Mouse (Mus musculus) megakaryocyte, embryonic 14.5 days (primary cell): Measurements from ENCODE around the gene Fbxl18. TPM values are rescaled to one million over a fixed set of nuclear protein-coding genes. Genes with fewer than 3 reads are reported as not detected.
"Not testable (repeated sequence)": the region's sequence is repeated elsewhere in the genome, so short reads cannot be mapped to it uniquely, and the experiment has no call there.

Experiments used
- H3K27me3 ChIP-seq: replicated peaks from 2 replicates; pipeline ENCODE3; 2012; ENCODE audit warnings: inconsistent platforms
- H3K36me3 ChIP-seq: replicated peaks from 2 replicates; pipeline ENCODE3; 2012; ENCODE audit warnings: low read length, inconsistent platforms, mixed read lengths
- H3K4me1 ChIP-seq: 2 replicates; pipeline ENCODE4 v1.6.1; 2012; ENCODE audit warnings: inconsistent platforms
- H3K4me3 ChIP-seq: replicated peaks from 2 replicates; pipeline ENCODE3; 2012; ENCODE audit warnings: moderate library complexity, mild to moderate bottlenecking, inconsistent platforms
- H3K9me3 ChIP-seq: 2 replicates; pipeline ENCODE4 v1.6.1; 2012; ENCODE audit warnings: inconsistent platforms
- FLI1 ChIP-seq: IDR thresholded peaks from 2 replicates; pipeline ENCODE4 v1.6.1; 2012; ENCODE audit warnings: low read length, inconsistent platforms, mixed read lengths
- GATA1 ChIP-seq: IDR thresholded peaks from 3 replicates; pipeline ENCODE4 v1.6.1; 2012; ENCODE audit warnings: mixed read lengths, low read length, inconsistent platforms, borderline replicate concordance
- polyA plus RNA-seq: library from polyadenylated mRNA; stranded (reverse); fragments of >175 nt; gene quantifications from 2 replicates; pipeline ENCODE4 v1.2.3, GENCODE M21; 2012; ENCODE audit warnings: low replicate concordance; ENCODE audit not compliant: insufficient read depth

The Fbxl18 gene
- polyA plus RNA-seq, 1 experiment: 4.9 TPM

- Histone ChIP-seq H3K9me3 (peaks cover 9% of the 10 kb centered on the region), H3K27me3 (peaks cover 26% of the 10 kb centered on the region), H3K36me3 (no peaks in the 10 kb centered on the region), H3K4me3 (no peak overlapping the region), H3K4me1 (peaks cover 10% of the 10 kb centered on the region)
- TF ChIP-seq FLI1 (no peak), GATA1 (no peak)
Measured at GRCm38 (mm10) chr5:142850476-142850875, 44.7 kb downstream of the Fbxl18 start.

- Histone ChIP-seq H3K4me3 (no peak overlapping the region), H3K9me3 (no peaks in the 10 kb centered on the region)
- no peak for TF ChIP-seq FLI1
- no peak for TF ChIP-seq GATA1
Measured at GRCm38 (mm10) chr5:142848911-142849310, 46.3 kb downstream of the Fbxl18 start.

GRCm38 (mm10) chr5:142848149-142848548 lies 47.1 kb downstream of the Fbxl18 start:
- Histone ChIP-seq H3K4me1 (no peaks in the 10 kb centered on the region), H3K36me3 (no peaks in the 10 kb centered on the region), H3K9me3 (no peaks in the 10 kb centered on the region), H3K4me3 (no peak overlapping the region), H3K27me3 (peaks cover 29% of the 10 kb centered on the region)
- TF ChIP-seq FLI1: no peak
- no peak for TF ChIP-seq GATA1

More at GRCm38 (mm10) chr5:142848911-142849310, 46.3 kb downstream of the Fbxl18 start:
- Histone ChIP-seq H3K4me1 (peaks cover 4% of the 10 kb centered on the region; the same call in 1 of the 2 replicates), H3K36me3 (no peaks in the 10 kb centered on the region), H3K27me3 (peaks cover 26% of the 10 kb centered on the region)

- Histone ChIP-seq H3K9me3 (no peaks in the 10 kb centered on the region), H3K36me3 (no peaks in the 10 kb centered on the region), H3K4me3 (no peak overlapping the region), H3K4me1 (no peaks in the 10 kb centered on the region), H3K27me3 (peaks cover 38% of the 10 kb centered on the region)
- TF ChIP-seq GATA1 (no peak), FLI1 (no peak)
Measured at GRCm38 (mm10) chr5:142844467-142844866, 50.8 kb downstream of the Fbxl18 start.

GRCm38 (mm10) chr5:142842137-142842642 lies 53.0 kb downstream of the Fbxl18 start:
- Histone ChIP-seq H3K4me1 (no peaks in the 10 kb centered on the region), H3K27me3 (peaks cover 39% of the 10 kb centered on the region), H3K36me3 (no peaks in the 10 kb centered on the region), H3K4me3 (no peak overlapping the region), H3K9me3 (no peaks in the 10 kb centered on the region)
- TF ChIP-seq GATA1: no peak
- no peak for TF ChIP-seq FLI1

- Histone ChIP-seq H3K4me3 (no peak overlapping the region), H3K4me1 (no peaks in the 10 kb centered on the region), H3K36me3 (no peaks in the 10 kb centered on the region), H3K9me3 (no peaks in the 10 kb centered on the region), H3K27me3 (peaks cover 37% of the 10 kb centered on the region)
- TF ChIP-seq FLI1: no peak
- no peak for TF ChIP-seq GATA1
Measured at GRCm38 (mm10) chr5:142841372-142842136, 53.7 kb downstream of the Fbxl18 start.

- H3K36me3 ChIP-seq, H3K4me3 ChIP-seq, H3K4me1 ChIP-seq: not testable (repeated sequence)
- H3K27me3 ChIP-seq: peaks cover 40% of the 10 kb centered on the region
- H3K9me3 ChIP-seq: peaks cover 23% of the 10 kb centered on the region
Measured at GRCm38 (mm10) chr5:142837427-142837826, 57.8 kb downstream of the Fbxl18 start.

GRCm38 (mm10) chr5:142836891-142837290 lies 58.3 kb downstream of the Fbxl18 start:
- Histone ChIP-seq H3K36me3 (no peaks in the 10 kb centered on the region), H3K9me3 (peaks cover 28% of the 10 kb centered on the region), H3K4me1 (peaks cover 4% of the 10 kb centered on the region; the same call in 1 of the 2 replicates), H3K4me3 (no peak overlapping the region), H3K27me3 (peaks cover 42% of the 10 kb centered on the region)
- TF ChIP-seq GATA1: no peak
- no peak for TF ChIP-seq FLI1

- Histone ChIP-seq H3K9me3 (peaks cover 48% of the 10 kb centered on the region), H3K36me3 (no peaks in the 10 kb centered on the region), H3K4me1 (peaks cover 4% of the 10 kb centered on the region; the same call in 1 of the 2 replicates), H3K4me3 (no peak overlapping the region), H3K27me3 (peaks cover 28% of the 10 kb centered on the region)
- TF ChIP-seq GATA1 (no peak), FLI1 (no peak)
Measured at GRCm38 (mm10) chr5:142833646-142834438, 61.4 kb downstream of the Fbxl18 start.

- Histone ChIP-seq H3K36me3 (no peaks in the 10 kb centered on the region), H3K4me1 (peaks cover 26% of the 10 kb centered on the region), H3K27me3 (peaks cover 62% of the 10 kb centered on the region), H3K4me3 (no peak overlapping the region), H3K9me3 (peaks cover 27% of the 10 kb centered on the region)
- TF ChIP-seq FLI1: no peak
- no peak for TF ChIP-seq GATA1
Measured at GRCm38 (mm10) chr5:142826131-142826530, 69.1 kb downstream of the Fbxl18 start.
